ENCODE assay signal across 19 mouse cellular contexts in genomic region chr2:161044492-161045201, GRCm38 (mm10).
DNase-seq lines count a peak whose midpoint lies in the region; ATAC-seq and TF ChIP-seq lines count a peak whose summit lies in the region.
"Had no signal": no experiment of that assay in that cellular context is flagged by ENCODE, and none has a peak within 500 bp of the region (broad histone marks: within the 10 kb centered on the region; RNA-seq: fewer than 3 reads in every experiment).

No protein-coding gene starts in this region.

- ATAC-seq in forebrain, embryonic 15.5 days (replicated peaks), result peak; percentile 84
- ATAC-seq: intestine, embryonic 16.5 days; lung, postnatal 0 days had no signal

- peaks cover 22% of the 10 kb centered on the region; the same call in 1 of the 2 replicates for H3K36me3 ChIP-seq in forebrain, embryonic 15.5 days
- peaks cover 80% of the 10 kb centered on the region for H3K36me3 ChIP-seq in forebrain, embryonic 10.5 days (replicated peaks)

- 55% methylated on average over 8 of the region's 8 CpGs for WGBS in forebrain, embryonic 15.5 days
- 94% methylated on average over 8 of the region's 8 CpGs for WGBS in forebrain, embryonic 10.5 days

- H3K9me3 ChIP-seq in forebrain, embryonic 15.5 days, result no peaks in the 10 kb centered on the region
- H3K9me3 ChIP-seq in forebrain, embryonic 10.5 days, result no peaks in the 10 kb centered on the region
- H3K9me3 ChIP-seq: embryonic facial prominence, embryonic 15.5 days; hindbrain, embryonic 13.5 days; kidney, embryonic 15.5 days; liver, embryonic 15.5 days had no signal

- H3K4me2 ChIP-seq in forebrain, embryonic 15.5 days (replicated peaks), result no peak overlapping the region
- H3K4me2 ChIP-seq: embryonic facial prominence, embryonic 15.5 days; hindbrain, embryonic 13.5 days; kidney, embryonic 15.5 days; liver, embryonic 15.5 days had no signal

- H3K4me3 ChIP-seq in forebrain, embryonic 15.5 days, result no peak overlapping the region
- H3K4me3 ChIP-seq in forebrain, embryonic 10.5 days, result no peak overlapping the region
- no peak overlapping the region for H3K4me3 ChIP-seq in layer of hippocampus, adult 2 months
- H3K4me3 ChIP-seq: embryonic facial prominence, embryonic 15.5 days; hindbrain, embryonic 13.5 days; kidney, embryonic 15.5 days; liver, embryonic 15.5 days had no signal

- DNase-seq in forebrain, embryonic 10.5 days (ENCODE audit: extremely low spot score, low spot score), result no peak
- DNase-seq in left cerebral cortex, adult 9 months (ENCODE audit: low spot score in 2 of 2), result peak; percentile 11 to 20
- DNase-seq in left cerebral cortex, adult 18-20 months (ENCODE audit: low spot score in 2 of 2), result no peak
- DNase-seq in brain, adult 2 months (ENCODE audit: low read depth, low spot score), result peak; percentile 77
- DNase-seq in layer of hippocampus, adult 2 months (ENCODE audit: low spot score in 2 of 2), result peak; percentile 14 to 73
- no peak for DNase-seq in kidney, postnatal 4 days
- DNase-seq: adrenal gland, adult 8-10 months; cerebellum, adult 8-10 months; embryo, embryonic 11 days; gastrocnemius, postnatal 25 days; midbrain, embryonic 14.5 days; thymus, postnatal 4 days had no signal

- no peak overlapping the region for H3K9ac ChIP-seq in forebrain, embryonic 15.5 days (replicated peaks)
- H3K9ac ChIP-seq: embryonic facial prominence, embryonic 15.5 days; hindbrain, embryonic 13.5 days; kidney, embryonic 15.5 days; liver, embryonic 15.5 days had no signal

- H3K27ac ChIP-seq in forebrain, embryonic 15.5 days (replicated peaks), result peak overlapping the region; percentile 56
- no peak overlapping the region for H3K27ac ChIP-seq in forebrain, embryonic 10.5 days
- H3K27ac ChIP-seq in layer of hippocampus, adult 2 months, result no peak overlapping the region
- H3K27ac ChIP-seq: embryonic facial prominence, embryonic 15.5 days; hindbrain, embryonic 13.5 days; kidney, embryonic 15.5 days; liver, embryonic 15.5 days had no signal

- H3K4me1 ChIP-seq in forebrain, embryonic 15.5 days, result peaks cover 16% of the 10 kb centered on the region
- H3K4me1 ChIP-seq in forebrain, embryonic 10.5 days, result no peaks in the 10 kb centered on the region
- H3K4me1 ChIP-seq: embryonic facial prominence, embryonic 15.5 days; hindbrain, embryonic 13.5 days; liver, embryonic 15.5 days had no signal

- H3K27me3 ChIP-seq in forebrain, embryonic 15.5 days, result no peaks in the 10 kb centered on the region
- H3K27me3 ChIP-seq in forebrain, embryonic 10.5 days (ENCODE audit: poor library complexity, severe bottlenecking), result no peaks in the 10 kb centered on the region
- H3K27me3 ChIP-seq: embryonic facial prominence, embryonic 15.5 days; hindbrain, embryonic 13.5 days; kidney, embryonic 15.5 days; liver, embryonic 15.5 days had no signal

- no peak for TF ChIP-seq CTCF in layer of hippocampus, adult 2 months (conservative IDR thresholded peaks at IDR 0.05)

Comparison
In these comparisons a context has a peak if more than half of its experiments do, and no peak if none do; other contexts are left out.
1. DNase-seq: peak in left cerebral cortex, adult 9 months (2 of 2), brain, adult 2 months (single experiment) and layer of hippocampus, adult 2 months (2 of 2); none in forebrain, embryonic 10.5 days (single experiment), left cerebral cortex, adult 18-20 months (0 of 2) and kidney, postnatal 4 days (0 of 2).